Mouse (Mus musculus) liver, adult 2 months (tissue): ENCODE measurements around the gene Chd6. TPM values are rescaled to one million over a fixed set of nuclear protein-coding genes. Genes with fewer than 3 reads are reported as not detected.
"Not testable (repeated sequence)": the region's sequence is repeated elsewhere in the genome, so short reads cannot be mapped to it uniquely, and the experiment has no call there.

Source experiments
- DNase-seq: peaks from one replicate; pipeline ENCODE4 v3.0.0-alpha.2; 2011; ENCODE audit warnings: low read depth, low spot score; ENCODE audit errors: extremely low read depth
- H3K27ac ChIP-seq: fragments of 200-500 bp; replicated peaks from 2 replicates; pipeline ENCODE4 v1.5.1; 2012; ENCODE audit warnings: low read depth, mild to moderate bottlenecking, control low read depth, inconsistent platforms, low read length; ENCODE audit not compliant: insufficient read depth
- H3K27me3 ChIP-seq: fragments of 200-500 bp; 2 replicates; pipeline ENCODE4 v1.6.1; 2012; ENCODE audit warnings: mild to moderate bottlenecking, moderate library complexity, low read length, inconsistent platforms; ENCODE audit not compliant: control insufficient read depth, insufficient read depth
- H3K36me3 ChIP-seq: fragments of 200-500 bp; 2 replicates; pipeline ENCODE4 v1.6.1; 2012; ENCODE audit warnings: low read length, inconsistent platforms; ENCODE audit not compliant: control insufficient read depth, insufficient read depth
- H3K4me1 ChIP-seq: fragments of 200-500 bp; 2 replicates; pipeline ENCODE4 v1.6.1; 2011; ENCODE audit warnings: low read length; ENCODE audit not compliant: control insufficient read depth, insufficient read depth
- H3K4me3 ChIP-seq: fragments of 200-500 bp; 2 replicates; pipeline ENCODE4 v1.5.1; 2011; ENCODE audit warnings: low read depth, mild to moderate bottlenecking, control low read depth, low read length, moderate library complexity; ENCODE audit not compliant: insufficient read depth
- H3K79me2 ChIP-seq: fragments of 200-500 bp; 2 replicates; pipeline ENCODE4 v1.6.1; 2012; ENCODE audit warnings: inconsistent platforms, mild to moderate bottlenecking, low read length, moderate library complexity; ENCODE audit not compliant: control insufficient read depth, insufficient read depth
- H3K9ac ChIP-seq: fragments of 200-500 bp; 2 replicates; pipeline ENCODE4 v1.6.1; 2012; ENCODE audit warnings: low read depth, mild to moderate bottlenecking, control low read depth, inconsistent platforms, low read length
- CTCF ChIP-seq: fragments of 200-500 bp; IDR thresholded peaks from 2 replicates; pipeline ENCODE4 v1.5.1; 2011; ENCODE audit warnings: low read depth, low read length, control low read depth
- POLR2A ChIP-seq: fragments of 200-500 bp; IDR thresholded peaks from 2 replicates; pipeline ENCODE4 v1.6.1; 2011; ENCODE audit warnings: low read length, control low read depth; ENCODE audit not compliant: insufficient read depth; ENCODE audit errors: extremely low read depth
- WGBS: fragments of 180-500 bp; shearing (Covaris S2); methylation state at CpG from one replicate; pipeline ENCODE4 v1.1.7; 2018; 5-methylcytosine and 5-hydroxymethylcytosine counted together
- polyA plus RNA-seq: library from polyadenylated mRNA; depleted of rRNA; stranded (reverse); fragments of >200 nt; gene quantifications from 2 replicates; pipeline ENCODE4 v1.2.3, GENCODE M21; 2012
- total RNA-seq: library from RNA; depleted of rRNA; stranded (reverse); fragments of >200 nt; gene quantifications from 2 replicates; pipeline ENCODE4 v1.2.3, GENCODE M21; 2014

Chd6 gene
- total and polyA plus RNA-seq, 2 experiments, result 3.9 to 13.6 TPM

- Histone ChIP-seq H3K9ac (no peak overlapping the region), H3K36me3 (peaks cover 36% of the 10 kb centered on the region), H3K27me3 (no peaks in the 10 kb centered on the region), H3K4me1 (no peaks in the 10 kb centered on the region), H3K79me2 (no peaks in the 10 kb centered on the region), H3K4me3 (no peak overlapping the region), H3K27ac (no peak overlapping the region)
- no peak for DNase-seq
- 93% methylated on average over 5 of the region's 5 CpGs for whole genome bisulfite sequencing
- peak; percentile 37 for TF ChIP-seq CTCF
- TF ChIP-seq POLR2A, result no peak
Observed at GRCm38 (mm10) chr2:160958737-160959136, 150.1 kb downstream of the Chd6 start.

GRCm38 (mm10) chr2:160957801-160958200 is 151.1 kb downstream of the Chd6 start:
- DNase-seq, H3K27ac ChIP-seq, H3K9ac ChIP-seq, H3K4me3 ChIP-seq, H3K27me3 ChIP-seq, H3K4me1 ChIP-seq, H3K79me2 ChIP-seq: not testable (repeated sequence)
- H3K36me3 ChIP-seq, result peaks cover 36% of the 10 kb centered on the region

DNA sequence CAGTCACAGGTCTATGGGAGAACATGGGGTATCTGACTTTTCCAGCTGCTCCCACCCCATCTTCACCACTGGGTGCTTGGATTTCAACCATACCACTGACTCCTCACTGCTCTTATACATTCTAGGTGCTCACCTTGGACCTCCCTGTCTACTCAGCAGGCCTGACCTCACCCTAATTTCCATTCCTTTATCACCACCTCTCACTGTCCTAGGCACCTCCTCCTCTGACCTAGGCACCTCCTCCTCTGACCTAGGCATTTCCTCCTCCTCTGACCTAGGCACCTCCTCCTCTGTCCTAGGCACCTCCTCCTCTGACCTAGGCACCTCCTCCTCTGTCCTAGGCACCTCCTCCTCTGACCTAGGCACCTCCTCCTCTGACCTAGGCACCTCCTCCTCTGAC is 151.6 kb downstream of the Chd6 start:
- not testable (repeated sequence) for H3K9ac ChIP-seq, DNase-seq, H3K27ac ChIP-seq, H3K4me3 ChIP-seq, H3K4me1 ChIP-seq, H3K27me3 ChIP-seq, H3K79me2 ChIP-seq
- H3K36me3 ChIP-seq, result peaks cover 32% of the 10 kb centered on the region

GRCm38 (mm10) chr2:160955331-160955730 is 153.5 kb downstream of the Chd6 start:
- Histone ChIP-seq H3K79me2 (no peaks in the 10 kb centered on the region), H3K9ac (no peak overlapping the region), H3K4me3 (no peak overlapping the region), H3K36me3 (peaks cover 24% of the 10 kb centered on the region), H3K27me3 (no peaks in the 10 kb centered on the region), H3K4me1 (no peaks in the 10 kb centered on the region), H3K27ac (no peak overlapping the region)
- no peak for DNase-seq
- 88% methylated on average over 7 of the region's 7 CpGs for WGBS
- TF ChIP-seq CTCF (no peak), POLR2A (no peak)

DNA sequence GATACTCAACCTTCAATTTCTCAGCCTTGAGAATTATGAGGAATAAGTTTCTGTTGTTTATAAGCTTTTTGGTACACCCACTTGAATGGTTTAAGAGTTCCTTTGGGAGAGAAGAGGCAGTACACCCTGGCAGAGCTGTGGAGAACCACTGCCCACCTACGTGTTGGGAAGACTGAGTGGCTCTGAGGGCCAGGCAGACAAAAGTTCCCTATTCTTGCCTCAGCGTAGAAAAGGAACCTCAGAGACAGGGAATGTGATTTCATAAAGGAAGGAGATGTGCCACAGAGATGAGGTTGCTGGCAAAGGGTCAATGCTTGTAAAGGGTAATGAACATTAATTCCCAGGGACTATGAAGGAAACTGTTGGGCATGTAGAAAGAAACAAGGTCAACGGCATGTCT is 154.3 kb downstream of the Chd6 start:
- DNase-seq, result no peak
- Histone ChIP-seq H3K27ac (no peak overlapping the region), H3K79me2 (no peaks in the 10 kb centered on the region), H3K4me1 (no peaks in the 10 kb centered on the region), H3K4me3 (no peak overlapping the region), H3K36me3 (peaks cover 24% of the 10 kb centered on the region), H3K27me3 (no peaks in the 10 kb centered on the region), H3K9ac (no peak overlapping the region)
- 84% methylated on average over 3 of the region's 3 CpGs for WGBS
- no peak for TF ChIP-seq POLR2A
- no peak for TF ChIP-seq CTCF

GRCm38 (mm10) chr2:160953131-160953873 is 155.6 kb downstream of the Chd6 start:
- no peak overlapping the region for H3K27ac ChIP-seq
- H3K36me3 ChIP-seq, result peaks cover 24% of the 10 kb centered on the region; the same call in 1 of the 2 replicates
- H3K4me3 ChIP-seq, result no peak overlapping the region
- H3K79me2 ChIP-seq, result no peaks in the 10 kb centered on the region
- WGBS, result 84% methylated on average over 7 of the region's 7 CpGs
- no peak for DNase-seq
- no peak for TF ChIP-seq CTCF
- no peak for TF ChIP-seq POLR2A
- no peaks in the 10 kb centered on the region for H3K27me3 ChIP-seq
- no peaks in the 10 kb centered on the region for H3K4me1 ChIP-seq
- H3K9ac ChIP-seq, result no peak overlapping the region
